Mouse (Mus musculus) erythroid progenitor cell, adult 5-6 weeks (primary cell): ENCODE measurements around the gene Zfp59. TPM values are rescaled to one million over a fixed set of nuclear protein-coding genes. Genes with fewer than 3 reads are reported as not detected.
"Not testable (repeated sequence)": the region's sequence is repeated elsewhere in the genome, so short reads cannot be mapped to it uniquely, and the experiment has no call there.

Experiments used
- ATAC-seq: replicated peaks from 2 replicates; pipeline ENCODE4 v1.8.0; 2016; ENCODE audit warnings: moderate number of reproducible peaks, mild to moderate bottlenecking, moderate TSS enrichment, inconsistent platforms; ENCODE audit not compliant: poor library complexity, low FRiP score, severe bottlenecking
- total RNA-seq, 2 experiments: library from RNA; stranded (forward) in 1 of 2; stranded (reverse) in 1 of 2; fragments of 150-400 nt in 1 of 2; fragments of 186-747, 209-891 nt in 1 of 2; gene quantifications; 2 replicates each; pipeline versions ENCODE4 v1.2.3 to v1.2.4; 2015 to 2017; ENCODE audit warnings: low replicate concordance in 2 of 2

Zfp59 gene
- total RNA-seq (2015; ENCODE audit: low replicate concordance), result 1.4 TPM in 1 of 2 replicates, not detected in the other
- total RNA-seq (2017; ENCODE audit: low replicate concordance), result 0.61 and 1.2 TPM in 2 replicates

- ATAC-seq, result peak; percentile 85
Observed at GRCm38 (mm10) chr7:27838323-27839249, at the start of gene Zfp59. Gene Zfp59 (plus strand): TSS chr7:27838607.

- no peak for ATAC-seq
Observed at GRCm38 (mm10) chr7:27789306-27789705, 49.1 kb upstream of the Zfp59 start.

- ATAC-seq, result not testable (repeated sequence)
Observed at GRCm38 (mm10) chr7:27793865-27794264, 44.5 kb upstream of the Zfp59 start.

- no peak for ATAC-seq
Observed at GRCm38 (mm10) chr7:27794566-27794965, 43.8 kb upstream of the Zfp59 start.

- ATAC-seq, result no peak
Observed at GRCm38 (mm10) chr7:27797906-27798811, 40.2 kb upstream of the Zfp59 start.

- no peak for ATAC-seq
Observed at GRCm38 (mm10) chr7:27801137-27801536, 37.3 kb upstream of the Zfp59 start.

GRCm38 (mm10) chr7:27802986-27803385 is 35.4 kb upstream of the Zfp59 start:
- ATAC-seq, result no peak

GRCm38 (mm10) chr7:27804297-27805030 is 33.9 kb upstream of the Zfp59 start:
- ATAC-seq, result peak; percentile 86

GRCm38 (mm10) chr7:27806896-27807295 is 31.5 kb upstream of the Zfp59 start, which contains the start of gene Zfp626:
Gene Zfp626 (plus strand): TSS chr7:27807196.
- ATAC-seq, result not testable (repeated sequence)

GRCm38 (mm10) chr7:27807305-27807704 is 31.1 kb upstream of the Zfp59 start:
- not testable (repeated sequence) for ATAC-seq

GRCm38 (mm10) chr7:27818526-27819110 is 19.8 kb upstream of the Zfp59 start:
- no peak for ATAC-seq

GRCm38 (mm10) chr7:27822611-27823010 is 15.8 kb upstream of the Zfp59 start:
- ATAC-seq, result no peak

- ATAC-seq, result no peak
Observed at GRCm38 (mm10) chr7:27834131-27834530, 4.3 kb upstream of the Zfp59 start.

- ATAC-seq, result no peak
Observed at GRCm38 (mm10) chr7:27837896-27838295, 511 bp upstream of the Zfp59 start.

GRCm38 (mm10) chr7:27839596-27839995 is 1.2 kb downstream of the Zfp59 start:
- ATAC-seq, result no peak

- ATAC-seq, result no peak
Observed at GRCm38 (mm10) chr7:27840104-27840503, 1.7 kb downstream of the Zfp59 start.

GRCm38 (mm10) chr7:27857227-27857626 is 18.8 kb downstream of the Zfp59 start, which contains the start of gene Zfp607a:
Gene Zfp607a (plus strand): TSS chr7:27857527.
- ATAC-seq, result no peak

GRCm38 (mm10) chr7:27859301-27860251 is 21.2 kb downstream of the Zfp59 start:
- ATAC-seq, result 0 out of 2 replicates have a peak, but pooled peaks have one; percentile 22
